Mouse (Mus musculus): ENCODE data around the gene Gm47995. TPM values are rescaled to one million over a fixed set of nuclear protein-coding genes. Genes with fewer than 3 reads are reported as not detected.
"Not testable (repeated sequence)": the region's sequence is repeated elsewhere in the genome, so short reads cannot be mapped to it uniquely, and the experiment has no call there.

Gene Gm47995
- total RNA-seq, 2 experiments from 2014 or later = not detected

- intact Hi-C loops (cut with DNase I) = no loop called here
- H3K4me3 ChIP-seq = no peak overlapping the region
- no peak overlapping the region for H3K27ac ChIP-seq
- TF ChIP-seq CTCF (IDR thresholded peaks at IDR 0.05) = no peak
- DNase-seq (ENCODE audit: extremely low spot score in 1 of 2, low spot score in 2 of 2) = no peak
Observed at GRCm38 (mm10) chr1:151168637-151169036, 29.6 kb upstream of the Gm47995 start.

- intact Hi-C loops (cut with DNase I) = no loop called here
- DNase-seq (ENCODE audit: extremely low spot score in 1 of 2, low spot score in 2 of 2) = no peak
- no peak for TF ChIP-seq CTCF (IDR thresholded peaks at IDR 0.05)
- no peak overlapping the region; the same call in 1 of the 2 replicates for H3K27ac ChIP-seq
- H3K4me3 ChIP-seq = no peak overlapping the region
Observed at GRCm38 (mm10) chr1:151171572-151172461, 26.4 kb upstream of the Gm47995 start.

- Histone ChIP-seq H3K4me3 (peak overlapping the region; percentile 32), H3K27ac (no peak overlapping the region)
- TF ChIP-seq CTCF (IDR thresholded peaks at IDR 0.05) = no peak
- intact Hi-C loops (cut with DNase I) = no loop called here
- DNase-seq (ENCODE audit: extremely low spot score in 1 of 2, low spot score in 2 of 2) = no peak
Observed at GRCm38 (mm10) chr1:151177030-151177936, 21.0 kb upstream of the Gm47995 start.

- Histone ChIP-seq H3K27ac (no peak overlapping the region), H3K4me3 (peak overlapping the region; percentile 32)
- DNase-seq (ENCODE audit: extremely low spot score in 1 of 2, low spot score in 2 of 2) = no peak
- intact Hi-C loops (cut with DNase I) = no loop called here
- no peak for TF ChIP-seq CTCF (IDR thresholded peaks at IDR 0.05)
Observed at GRCm38 (mm10) chr1:151177937-151178271, 20.3 kb upstream of the Gm47995 start.

- Histone ChIP-seq H3K4me3 (no peak overlapping the region), H3K27ac (no peak overlapping the region)
- TF ChIP-seq CTCF (IDR thresholded peaks at IDR 0.05) = no peak
- intact Hi-C loops (cut with DNase I) = no loop called here
- no peak for DNase-seq (ENCODE audit: extremely low spot score in 1 of 2, low spot score in 2 of 2)
Observed at GRCm38 (mm10) chr1:151178505-151179083, 19.7 kb upstream of the Gm47995 start.

- Histone ChIP-seq H3K4me3 (no peak overlapping the region), H3K27ac (no peak overlapping the region)
- intact Hi-C loops (cut with DNase I) = no loop called here
- DNase-seq (ENCODE audit: extremely low spot score in 1 of 2, low spot score in 2 of 2) = no peak
- no peak for TF ChIP-seq CTCF (IDR thresholded peaks at IDR 0.05)
Observed at GRCm38 (mm10) chr1:151180167-151180566, 18.1 kb upstream of the Gm47995 start.

GRCm38 (mm10) chr1:151182266-151182665 lies 16.0 kb upstream of the Gm47995 start, which contains the start of gene Gm47985:
Gene Gm47985 (plus strand): TSS chr1:151182537.
- H3K27ac ChIP-seq; DNase-seq (ENCODE audit: extremely low spot score in 1 of 2, low spot score in 2 of 2); H3K4me3 ChIP-seq; intact Hi-C loops (cut with DNase I): not testable (repeated sequence)

GRCm38 (mm10) chr1:151186186-151186585 lies 12.1 kb upstream of the Gm47995 start:
- H3K4me3 ChIP-seq; intact Hi-C loops (cut with DNase I); DNase-seq (ENCODE audit: extremely low spot score in 1 of 2, low spot score in 2 of 2); H3K27ac ChIP-seq: not testable (repeated sequence)

GRCm38 (mm10) chr1:151186879-151187424 lies 11.3 kb upstream of the Gm47995 start:
- DNase-seq (ENCODE audit: extremely low spot score in 1 of 2, low spot score in 2 of 2); H3K27ac ChIP-seq; H3K4me3 ChIP-seq; intact Hi-C loops (cut with DNase I): not testable (repeated sequence)

- H3K27ac ChIP-seq = no peak overlapping the region
- TF ChIP-seq CTCF (IDR thresholded peaks at IDR 0.05) = no peak
- intact Hi-C loops (cut with DNase I) = no loop called here
- no peak for DNase-seq (ENCODE audit: extremely low spot score in 1 of 2, low spot score in 2 of 2)
- H3K4me3 ChIP-seq = no peak overlapping the region
Observed at GRCm38 (mm10) chr1:151188469-151188868, 9.8 kb upstream of the Gm47995 start.

GRCm38 (mm10) chr1:151192075-151192474 lies 6.2 kb upstream of the Gm47995 start, which contains the start of gene Gm8947:
Gene Gm8947 (plus strand): TSS chr1:151192376.
- intact Hi-C loops (cut with DNase I); H3K4me3 ChIP-seq; H3K27ac ChIP-seq; DNase-seq (ENCODE audit: extremely low spot score in 1 of 2, low spot score in 2 of 2): not testable (repeated sequence)

- DNase-seq (ENCODE audit: extremely low spot score in 1 of 2, low spot score in 2 of 2); H3K27ac ChIP-seq; H3K4me3 ChIP-seq; intact Hi-C loops (cut with DNase I): not testable (repeated sequence)
Observed at GRCm38 (mm10) chr1:151192739-151193138, 5.5 kb upstream of the Gm47995 start.

GRCm38 (mm10) chr1:151195986-151196385 lies 2.3 kb upstream of the Gm47995 start:
- intact Hi-C loops (cut with DNase I); H3K27ac ChIP-seq; DNase-seq (ENCODE audit: extremely low spot score in 1 of 2, low spot score in 2 of 2); H3K4me3 ChIP-seq: not testable (repeated sequence)

- DNase-seq (ENCODE audit: extremely low spot score in 1 of 2, low spot score in 2 of 2); intact Hi-C loops (cut with DNase I); H3K27ac ChIP-seq; H3K4me3 ChIP-seq: not testable (repeated sequence)
Observed at GRCm38 (mm10) chr1:151196690-151197089, 1.6 kb upstream of the Gm47995 start.

- intact Hi-C loops (cut with DNase I); H3K27ac ChIP-seq; H3K4me3 ChIP-seq; DNase-seq (ENCODE audit: extremely low spot score in 1 of 2, low spot score in 2 of 2): not testable (repeated sequence)
Observed at GRCm38 (mm10) chr1:151200620-151201019, 2.4 kb downstream of the Gm47995 start.

- DNase-seq (ENCODE audit: extremely low spot score in 1 of 2, low spot score in 2 of 2); H3K27ac ChIP-seq; H3K4me3 ChIP-seq; intact Hi-C loops (cut with DNase I): not testable (repeated sequence)
Observed at GRCm38 (mm10) chr1:151202771-151203170, 4.5 kb downstream of the Gm47995 start.

Measured in left cerebral cortex, adult 2 months (tissue).